Mouse (Mus musculus) telencephalon, adult 2 months (tissue): ENCODE results near the gene Iqcf6.
A peak's percentile ranks its signal among the peaks of the same experiment; 100 is the strongest.
"Not testable (repeated sequence)": the region's sequence is repeated elsewhere in the genome, so short reads cannot be mapped to it uniquely, and the experiment has no call there.

Experiments used
- DNase-seq: peaks from one replicate; pipeline ENCODE4 v3.0.0-alpha.2; 2011; ENCODE audit warnings: low read depth, low spot score

Gene Iqcf6

DNA sequence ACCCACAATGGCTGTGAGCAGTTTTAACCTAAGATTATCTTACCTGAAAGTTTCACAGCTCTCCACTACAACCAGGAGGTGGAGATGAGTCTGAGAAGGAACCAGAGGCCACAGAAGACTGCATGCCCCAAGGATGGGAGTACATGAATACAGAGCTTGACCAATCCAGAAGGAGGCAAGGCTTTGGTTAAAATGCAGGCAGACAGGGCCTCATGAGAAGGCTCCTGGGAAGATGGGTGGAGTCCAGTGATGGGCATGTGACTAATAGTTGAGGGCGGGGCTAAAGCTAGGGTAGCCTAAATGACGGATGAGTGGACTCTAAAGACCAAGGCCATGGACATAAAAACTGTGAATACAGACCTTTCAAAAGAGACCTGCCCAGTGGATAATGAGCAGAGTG, at the start of gene Iqcf6:
TSS of gene Iqcf6 (plus strand) at position 301 of the 400 bp plus-strand sequence.
- DNase-seq = no peak

DNA sequence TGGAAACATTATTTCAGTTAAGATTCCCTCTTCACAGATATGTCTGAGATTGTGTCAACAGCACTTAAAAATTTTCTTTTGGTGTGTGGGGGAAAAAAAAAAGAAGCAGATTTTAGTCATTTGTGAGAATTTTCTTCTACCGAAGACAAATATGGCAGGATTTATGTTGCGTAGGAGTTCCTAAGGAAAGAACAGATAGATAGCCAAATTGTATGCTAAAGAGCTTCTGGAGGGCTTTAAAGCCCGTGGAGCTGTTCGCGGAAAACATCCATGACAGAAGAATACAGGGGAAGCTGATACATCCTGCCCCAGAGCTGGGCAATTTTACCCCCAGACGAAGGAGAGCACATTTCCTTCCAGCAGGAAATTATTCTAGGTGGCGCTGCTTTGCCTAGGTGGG, 46.4 kb upstream of the Iqcf6 start:
- peak; percentile 87 for DNase-seq

GRCm38 (mm10) chr9:106582552-106582951, 43.8 kb upstream of the Iqcf6 start:
- no peak for DNase-seq

- DNase-seq = peak; percentile 58
These were observed 34.2 kb upstream of the Iqcf6 start for GRCm38 (mm10) chr9:106592158-106592557.

DNA sequence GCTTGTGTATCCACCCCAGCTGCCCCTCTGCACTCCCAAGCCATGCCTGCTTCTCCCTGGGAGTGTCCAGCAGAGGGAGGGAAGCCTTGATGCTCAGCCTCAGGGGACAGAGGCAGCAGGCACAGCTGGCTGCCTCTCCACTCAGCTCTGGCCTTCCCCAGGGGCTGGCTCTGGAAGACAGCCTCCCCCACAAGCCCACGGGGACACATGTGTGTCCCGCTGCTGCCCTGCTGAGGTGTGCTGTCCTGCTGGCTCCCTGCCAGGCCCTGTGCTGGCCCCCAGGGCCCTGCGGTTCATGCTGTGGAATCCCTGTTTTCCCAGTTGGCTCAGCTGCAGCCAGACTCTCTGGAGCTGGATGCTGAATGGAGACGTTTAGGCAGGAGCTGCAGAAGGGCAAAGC, 31.0 kb upstream of the Iqcf6 start:
- DNase-seq = not testable (repeated sequence)

DNA sequence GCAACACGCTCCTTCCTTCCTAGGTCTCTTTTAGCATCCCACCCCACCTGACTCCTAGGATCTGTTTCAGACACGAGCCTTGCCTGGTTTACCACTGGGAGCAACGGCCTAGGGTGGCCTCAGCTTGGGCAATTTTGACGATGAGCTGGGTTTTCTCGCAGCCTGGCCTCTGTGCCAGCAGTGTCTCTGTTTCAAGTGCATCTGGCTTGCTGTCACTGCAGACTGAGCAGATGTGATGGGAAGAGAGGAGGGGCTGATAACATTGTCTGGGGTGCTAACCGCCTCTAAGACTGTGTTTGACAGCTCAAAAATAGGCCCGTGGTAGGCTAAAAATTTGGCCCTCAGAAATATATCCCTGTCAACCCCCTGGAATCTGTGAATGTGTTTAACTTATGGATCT, 30.5 kb upstream of the Iqcf6 start:
- peak; percentile 74 for DNase-seq

- no peak for DNase-seq
These were observed 27.9 kb upstream of the Iqcf6 start for GRCm38 (mm10) chr9:106598466-106598865.

- no peak for DNase-seq
These were observed 25.8 kb upstream of the Iqcf6 start for GRCm38 (mm10) chr9:106600546-106600945.

DNA sequence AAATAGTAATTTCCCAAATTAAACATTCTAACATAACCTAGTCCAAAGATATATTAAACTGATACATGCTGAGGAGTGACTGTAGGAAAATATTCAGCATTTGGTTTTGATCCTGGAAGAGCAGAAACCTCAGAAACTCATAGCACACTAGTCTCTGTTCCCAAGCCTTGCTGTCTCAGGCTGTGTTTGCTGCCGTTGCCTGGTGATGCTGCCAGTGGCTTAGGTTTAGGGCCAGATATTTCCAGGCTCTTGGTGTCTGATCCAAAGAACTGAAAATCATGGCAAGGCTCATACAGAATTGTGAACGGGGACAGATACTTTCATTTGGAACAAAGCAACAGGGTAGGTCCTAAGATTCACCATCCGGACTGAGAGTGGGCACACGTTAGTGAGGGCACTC, 15.7 kb upstream of the Iqcf6 start:
- no peak for DNase-seq

DNA sequence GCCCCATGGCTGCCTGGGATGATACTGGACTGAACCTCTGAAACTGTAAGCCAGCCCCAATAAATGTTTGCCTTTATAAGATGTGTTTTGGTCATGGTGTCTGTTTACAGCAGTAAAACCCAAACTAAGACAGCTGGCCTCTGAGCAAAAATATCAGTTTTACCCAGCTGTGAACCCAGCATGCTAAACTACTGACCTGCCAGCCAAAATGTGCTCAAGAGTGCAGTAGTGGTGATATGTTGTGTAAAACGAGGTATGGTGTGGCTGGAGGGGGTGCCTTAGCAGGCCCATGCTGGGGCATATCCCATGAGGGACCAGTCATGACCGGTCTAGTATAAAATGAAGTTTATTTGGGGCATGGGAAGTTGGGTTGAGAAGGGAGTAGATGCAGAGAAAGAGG, 12.4 kb upstream of the Iqcf6 start:
- DNase-seq = no peak

- no peak for DNase-seq
These were observed 11.8 kb upstream of the Iqcf6 start for GRCm38 (mm10) chr9:106614616-106615015.

- no peak for DNase-seq
These were observed 10.1 kb upstream of the Iqcf6 start for GRCm38 (mm10) chr9:106616306-106616705.

DNA sequence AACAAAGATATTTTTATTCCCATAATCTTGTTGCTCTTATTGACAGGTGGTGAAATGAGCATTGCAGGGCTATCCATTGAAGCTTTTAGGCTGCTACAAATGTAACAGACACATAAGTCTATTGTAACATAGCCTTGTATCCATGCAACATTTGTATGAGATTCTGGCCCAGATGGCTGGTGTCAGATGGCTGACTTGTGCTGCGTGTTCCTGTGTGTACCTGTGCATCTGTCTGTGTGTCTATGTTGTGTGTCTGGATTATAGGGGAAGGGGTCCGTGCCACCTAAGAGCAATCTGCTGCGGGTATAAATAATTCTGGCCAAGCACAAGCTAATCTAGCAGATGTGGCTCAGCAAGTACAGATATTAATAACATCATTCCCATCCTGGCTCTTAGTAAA, 8.9 kb upstream of the Iqcf6 start:
- no peak for DNase-seq

GRCm38 (mm10) chr9:106627796-106628195, 1.4 kb downstream of the Iqcf6 start:
- DNase-seq = not testable (repeated sequence)

GRCm38 (mm10) chr9:106632185-106632584, 5.8 kb downstream of the Iqcf6 start:
- no peak for DNase-seq

GRCm38 (mm10) chr9:106638154-106638553, 11.8 kb downstream of the Iqcf6 start:
- DNase-seq = no peak

GRCm38 (mm10) chr9:106641346-106641745, 15.0 kb downstream of the Iqcf6 start:
- no peak for DNase-seq

GRCm38 (mm10) chr9:106643128-106643527, 16.7 kb downstream of the Iqcf6 start:
- no peak for DNase-seq

DNA sequence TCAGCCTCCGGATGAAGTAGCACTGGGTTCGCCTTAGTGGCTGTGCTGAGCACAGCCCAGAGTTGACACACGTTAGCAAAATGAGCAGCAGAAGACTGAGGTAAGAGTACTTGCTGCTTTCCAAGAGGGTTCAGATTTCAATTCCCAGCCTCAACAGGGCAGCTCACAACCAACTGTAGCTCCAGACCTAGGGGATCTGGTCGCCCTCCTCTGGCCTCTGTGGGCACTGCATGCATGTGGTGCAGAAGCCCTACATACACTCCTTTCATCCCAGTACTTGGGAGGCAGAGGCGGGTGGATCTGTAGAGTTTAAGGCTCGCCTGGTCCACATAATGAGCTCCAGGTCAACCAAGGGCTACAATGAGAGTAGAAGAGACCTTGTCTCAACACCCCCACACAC, 17.4 kb downstream of the Iqcf6 start:
- no peak for DNase-seq

DNA sequence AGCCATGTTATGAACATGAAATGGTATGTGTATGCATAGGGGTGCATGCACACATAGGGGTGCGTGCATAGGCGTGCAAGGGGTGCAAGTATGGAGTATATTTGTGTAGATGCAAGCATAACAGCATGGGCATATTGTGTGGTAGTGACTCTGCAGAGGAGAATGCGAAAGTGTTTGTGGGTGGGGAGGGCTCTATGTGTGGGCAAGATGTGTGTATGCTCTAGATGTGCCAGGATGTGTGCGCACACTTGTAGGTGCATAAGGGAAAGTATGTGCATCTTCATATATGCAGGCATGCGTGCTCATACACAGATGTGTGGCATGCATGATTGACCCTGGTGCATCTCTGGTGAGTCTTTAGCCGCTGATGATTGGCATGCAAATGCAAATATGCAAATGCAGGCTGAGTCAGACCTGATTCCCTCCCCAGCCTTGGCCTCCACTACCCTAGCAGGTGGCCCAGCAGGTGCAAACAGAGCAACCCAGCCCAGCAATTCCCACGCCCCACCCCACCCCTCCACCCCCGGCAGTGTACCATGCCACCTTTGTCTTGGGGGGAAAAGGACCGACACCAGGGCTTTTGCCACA, 19.4 kb downstream of the Iqcf6 start:
- DNase-seq = no peak

GRCm38 (mm10) chr9:106647226-106647625, 20.8 kb downstream of the Iqcf6 start:
- no peak for DNase-seq

GRCm38 (mm10) chr9:106652720-106653119, 26.3 kb downstream of the Iqcf6 start:
- no peak for DNase-seq

GRCm38 (mm10) chr9:106655884-106656720, 29.7 kb downstream of the Iqcf6 start, which contains the start of gene Grm2:
TSS of gene Grm2 (minus strand) at chr9:106656082.
- DNase-seq = no peak
